Mouse (Mus musculus) CH12.LX (cell line): ENCODE measurements around the gene Dhrs7b.

ENCODE experiments used
- USF1 ChIP-seq: IDR thresholded peaks from 2 replicates; pipeline ENCODE4 v1.6.1; 2014; ENCODE audit warnings: low read depth, mild to moderate bottlenecking, inconsistent platforms, low read length, improper control_type of control experiment
- ZKSCAN1 ChIP-seq: IDR thresholded peaks from 2 replicates; pipeline ENCODE4 v1.6.1; 2012; ENCODE audit warnings: low read depth, inconsistent platforms, low read length, improper control_type of control experiment, borderline replicate concordance

- TF ChIP-seq USF1 (no peak), ZKSCAN1 (no peak)
Observed at GRCm38 (mm10) chr11:60810046-60810965, 20.1 kb upstream of the Dhrs7b start.
